Mouse (Mus musculus) MEL (cell line): ENCODE results near the gene Tshz2. TPM values are rescaled to one million over a fixed set of nuclear protein-coding genes. Genes with fewer than 3 reads are reported as not detected.

Source experiments
- DNase-seq: peaks from one replicate; pipeline ENCODE4 v3.0.0; 2011; ENCODE audit warnings: low read depth, low spot score
- H3K27ac ChIP-seq: 2 replicates; pipeline ENCODE4 v1.5.1; 2012; ENCODE audit warnings: low read depth, mild to moderate bottlenecking, control low read depth, low read length, moderate library complexity; ENCODE audit not compliant: control insufficient read depth
- H3K27me3 ChIP-seq, 2 experiments: fragments of 150-350 bp in 1 of 2; sonication (generic) in 1 of 2; 2 replicates each; pipeline ENCODE4 v1.6.1; 2012; ENCODE audit warnings: low read length in 2 of 2, mild to moderate bottlenecking in 2 of 2, improper control_type of control experiment in 1 of 2, moderate library complexity in 1 of 2; ENCODE audit not compliant: insufficient read depth in 2 of 2, control insufficient read depth in 1 of 2
- H3K36me3 ChIP-seq, 2 experiments: 2 replicates each; pipeline ENCODE4 v1.6.1; 2012 to 2014; ENCODE audit warnings: low read length in 2 of 2, improper control_type of control experiment in 1 of 2, inconsistent platforms in 1 of 2, mild to moderate bottlenecking in 1 of 2; ENCODE audit not compliant: insufficient read depth in 2 of 2, control insufficient read depth in 1 of 2
- H3K4me1 ChIP-seq, 2 experiments: fragments of 150-350 bp in 1 of 2; sonication (generic) in 1 of 2; 2 replicates each; pipeline ENCODE4 v1.6.1; 2012; ENCODE audit warnings: low read length in 2 of 2, improper control_type of control experiment in 1 of 2, mild to moderate bottlenecking in 1 of 2; ENCODE audit not compliant: insufficient read depth in 2 of 2, control insufficient read depth in 1 of 2
- H3K4me3 ChIP-seq, 2 experiments: fragments of 150-350 bp in 1 of 2; sonication (generic) in 1 of 2; 2 replicates each; pipeline ENCODE4 v1.5.1; 2012; ENCODE audit warnings: low read depth in 2 of 2, low read length in 2 of 2, mild to moderate bottlenecking in 2 of 2, moderate library complexity in 2 of 2, control low read depth in 1 of 2, improper control_type of control experiment in 1 of 2; ENCODE audit not compliant: control insufficient read depth in 1 of 2, insufficient read depth in 1 of 2
- H3K79me2 ChIP-seq: 2 replicates; pipeline ENCODE4 v1.6.1; 2012; ENCODE audit warnings: mild to moderate bottlenecking, low read length, moderate library complexity; ENCODE audit not compliant: control insufficient read depth, poor library complexity, insufficient read depth
- H3K9ac ChIP-seq: 2 replicates; pipeline ENCODE4 v1.6.1; 2012; ENCODE audit warnings: low read depth, mild to moderate bottlenecking, control low read depth, low read length, moderate library complexity; ENCODE audit not compliant: control insufficient read depth, poor library complexity, severe bottlenecking
- H3K9me3 ChIP-seq: fragments of 150-350 bp; sonication (generic); replicated peaks from 2 replicates; pipeline ENCODE4 v1.6.1; 2012; ENCODE audit warnings: mild to moderate bottlenecking, low read length, improper control_type of control experiment, moderate library complexity; ENCODE audit not compliant: insufficient read depth
- BHLHE40 ChIP-seq: IDR thresholded peaks from 2 replicates; pipeline ENCODE4 v1.6.1; 2012; ENCODE audit warnings: low read depth, mild to moderate bottlenecking, inconsistent platforms, low read length, improper control_type of control experiment, borderline replicate concordance
- CHD2 ChIP-seq: IDR thresholded peaks from 2 replicates; pipeline ENCODE4 v1.6.1; 2011; ENCODE audit warnings: low read length, improper control_type of control experiment
- E2F4 ChIP-seq: IDR thresholded peaks from 2 replicates; pipeline ENCODE4 v1.6.1; 2011; ENCODE audit warnings: low read depth, low read length, improper control_type of control experiment, borderline replicate concordance
- ELF1 ChIP-seq: IDR thresholded peaks from 2 replicates; pipeline ENCODE4 v1.6.1; 2014; ENCODE audit warnings: low read depth, mild to moderate bottlenecking, inconsistent platforms, low read length, improper control_type of control experiment, moderate library complexity
- GATA1 ChIP-seq: IDR thresholded peaks from 2 replicates; pipeline ENCODE4 v1.6.1; 2011; ENCODE audit warnings: low read depth, low read length, improper control_type of control experiment
- JUND ChIP-seq: IDR thresholded peaks from 2 replicates; pipeline ENCODE4 v1.6.1; 2011; ENCODE audit warnings: low read depth, mild to moderate bottlenecking, improper control_type of control experiment, low read length
- KAT2A ChIP-seq: conservative IDR thresholded peaks from 2 replicates; pipeline ENCODE4 v1.6.1; 2012; ENCODE audit warnings: low read depth, low read length, improper control_type of control experiment, inconsistent platforms
- MAFK ChIP-seq: IDR thresholded peaks from 2 replicates; pipeline ENCODE4 v1.6.1; 2011; ENCODE audit warnings: low read depth, mild to moderate bottlenecking, low read length, improper control_type of control experiment, borderline replicate concordance
- MAX ChIP-seq: IDR thresholded peaks from 2 replicates; pipeline ENCODE4 v1.6.1; 2011; ENCODE audit warnings: low read length, improper control_type of control experiment
- MEF2A ChIP-seq: IDR thresholded peaks from 2 replicates; pipeline ENCODE4 v1.6.1; 2014; ENCODE audit warnings: low read depth, mild to moderate bottlenecking, inconsistent platforms, low read length, improper control_type of control experiment; ENCODE audit not compliant: poor library complexity, insufficient replicate concordance, severe bottlenecking; ENCODE audit errors: extremely low read depth
- MXI1 ChIP-seq: IDR thresholded peaks from 2 replicates; pipeline ENCODE4 v1.6.1; 2011; ENCODE audit warnings: mild to moderate bottlenecking, low read depth, low read length, improper control_type of control experiment
- MYB ChIP-seq: IDR thresholded peaks from 2 replicates; pipeline ENCODE4 v1.6.1; 2011; ENCODE audit warnings: mild to moderate bottlenecking, low read depth, low read length, improper control_type of control experiment
- MYC ChIP-seq: IDR thresholded peaks from 2 replicates; pipeline ENCODE4 v1.6.1; 2011; ENCODE audit warnings: low read depth, mild to moderate bottlenecking, low read length, improper control_type of control experiment, moderate library complexity
- NELFE ChIP-seq: IDR thresholded peaks from 2 replicates; pipeline ENCODE4 v1.6.1; 2011; ENCODE audit warnings: low read depth, low read length, improper control_type of control experiment
- NRF1 ChIP-seq: IDR thresholded peaks from 2 replicates; pipeline ENCODE4 v1.6.1; 2014; ENCODE audit warnings: low read depth, mild to moderate bottlenecking, inconsistent platforms, low read length, improper control_type of control experiment, moderate library complexity; ENCODE audit not compliant: poor library complexity, insufficient read depth, severe bottlenecking
- POLR2A ChIP-seq, 2 experiments: IDR thresholded peaks; 2 replicates each; pipeline ENCODE4 v1.6.1; 2011 to 2012; ENCODE audit warnings: low read length in 2 of 2, mild to moderate bottlenecking in 2 of 2, control low read depth in 1 of 2, improper control_type of control experiment in 1 of 2, low read depth in 1 of 2, moderate library complexity in 1 of 2; ENCODE audit not compliant: control insufficient read depth in 1 of 2, insufficient read depth in 1 of 2, poor library complexity in 1 of 2
- POLR2AphosphoS2 ChIP-seq: IDR thresholded peaks from 2 replicates; pipeline ENCODE4 v1.6.1; 2011; ENCODE audit warnings: low read length, improper control_type of control experiment
- POLR2AphosphoS5 ChIP-seq: IDR thresholded peaks from 2 replicates; pipeline ENCODE4 v1.6.1; 2012; ENCODE audit warnings: low read depth, borderline replicate concordance, mild to moderate bottlenecking, inconsistent platforms, low read length, moderate library complexity, mixed read lengths
- RAD21 ChIP-seq: IDR thresholded peaks from 2 replicates; pipeline ENCODE4 v1.6.1; 2011; ENCODE audit warnings: mild to moderate bottlenecking, low read depth, low read length, improper control_type of control experiment
- SIN3A ChIP-seq: IDR thresholded peaks from 2 replicates; pipeline ENCODE4 v1.6.1; 2012; ENCODE audit warnings: low read length, improper control_type of control experiment, inconsistent platforms
- SMC3 ChIP-seq: IDR thresholded peaks from 2 replicates; pipeline ENCODE4 v1.6.1; 2011; ENCODE audit warnings: low read depth, low read length, improper control_type of control experiment
- TAL1 ChIP-seq: IDR thresholded peaks from 2 replicates; pipeline ENCODE4 v1.6.1; 2012; ENCODE audit warnings: mild to moderate bottlenecking, inconsistent platforms, low read length, moderate library complexity, mixed read lengths
- USF2 ChIP-seq, 2 experiments: IDR thresholded peaks; 2 replicates each; pipeline ENCODE4 v1.6.1; 2011 to 2012; ENCODE audit warnings: improper control_type of control experiment in 2 of 2, low read length in 2 of 2, borderline replicate concordance in 1 of 2, inconsistent platforms in 1 of 2, low read depth in 1 of 2, mild to moderate bottlenecking in 1 of 2; ENCODE audit not compliant: insufficient read depth in 1 of 2
- ZC3H11A ChIP-seq: IDR thresholded peaks from 2 replicates; pipeline ENCODE4 v1.6.1; 2012; ENCODE audit warnings: low read depth, mild to moderate bottlenecking, inconsistent platforms, low read length, improper control_type of control experiment
- ZKSCAN1 ChIP-seq: IDR thresholded peaks from 2 replicates; pipeline ENCODE4 v1.6.1; 2012; ENCODE audit warnings: low read depth, mild to moderate bottlenecking, inconsistent platforms, low read length, improper control_type of control experiment, moderate library complexity
- ZMIZ1 ChIP-seq: IDR thresholded peaks from 2 replicates; pipeline ENCODE4 v1.6.1; 2012; ENCODE audit warnings: low read depth, mild to moderate bottlenecking, inconsistent platforms, low read length, improper control_type of control experiment, moderate library complexity
- polyA plus RNA-seq, 2 experiments: library from polyadenylated mRNA; stranded (reverse) in 1 of 2; unstranded in 1 of 2; fragments of >175 nt in 1 of 2; fragments of >200 nt in 1 of 2; gene quantifications; 2 replicates each; pipeline versions ENCODE4 v1.2.1 to v1.2.4; 2012; ENCODE audit warnings: low replicate concordance in 2 of 2, low read depth in 1 of 2; ENCODE audit not compliant: insufficient read length in 2 of 2, insufficient read depth in 1 of 2, missing spikeins in 1 of 2
- total RNA-seq: library from RNA; depleted of rRNA; stranded (reverse); fragments of 300-350 nt; gene quantifications from 2 replicates; pipeline ENCODE4 v1.2.3, GENCODE M21; 2012

The Tshz2 gene
- total and polyA plus RNA-seq, 3 experiments = not detected

GRCm38 (mm10) chr2:170034794-170035193, 402.0 kb downstream of the Tshz2 start:
- H3K27ac ChIP-seq = no peak overlapping the region
- TF ChIP-seq KAT2A (no peak), MXI1 (no peak), POLR2A (IDR thresholded peaks at IDR 0.05; ENCODE audit: control insufficient read depth in 1 of 2, insufficient read depth in 1 of 2, low read depth in 1 of 2, low read length in 2 of 2, poor library complexity in 1 of 2) (no peak), USF2 (IDR thresholded peaks at IDR 0.05; ENCODE audit: borderline replicate concordance in 1 of 2, insufficient read depth in 1 of 2, low read depth in 1 of 2, low read length in 2 of 2) (no peak), ELF1 (no peak), CHD2 (no peak), SIN3A (no peak), POLR2AphosphoS2 (no peak), BHLHE40 (no peak), JUND (no peak), SMC3 (no peak), MAX (no peak), RAD21 (no peak)
- H3K4me3 ChIP-seq = no peak overlapping the region
- H3K4me1 ChIP-seq = no peaks in the 10 kb centered on the region
- no peaks in the 10 kb centered on the region for H3K27me3 ChIP-seq
- no peaks in the 10 kb centered on the region for H3K79me2 ChIP-seq
- no peak for DNase-seq
- H3K36me3 ChIP-seq = no peaks in the 10 kb centered on the region
- H3K9me3 ChIP-seq = no peaks in the 10 kb centered on the region
- H3K9ac ChIP-seq = no peak overlapping the region

- no peak for TF ChIP-seq ZC3H11A
- no peak for TF ChIP-seq NRF1
- no peak for TF ChIP-seq MYC
- TF ChIP-seq TAL1 = no peak
- no peak for TF ChIP-seq RAD21
- TF ChIP-seq NELFE = no peak
- no peak for TF ChIP-seq E2F4
- no peak for TF ChIP-seq MEF2A
- TF ChIP-seq POLR2AphosphoS5 = no peak
- no peak for TF ChIP-seq BHLHE40
- TF ChIP-seq ZKSCAN1 = no peak
- no peak for TF ChIP-seq GATA1
- no peak for TF ChIP-seq MAFK
- TF ChIP-seq USF2 (IDR thresholded peaks at IDR 0.05; ENCODE audit: borderline replicate concordance in 1 of 2, insufficient read depth in 1 of 2, low read depth in 1 of 2, low read length in 2 of 2) = no peak
- TF ChIP-seq MYB = no peak
- TF ChIP-seq ZMIZ1 = no peak
- Histone ChIP-seq H3K9me3 (no peaks in the 10 kb centered on the region), H3K27ac (no peak overlapping the region), H3K36me3 (no peaks in the 10 kb centered on the region), H3K4me1 (no peaks in the 10 kb centered on the region), H3K4me3 (no peak overlapping the region), H3K27me3 (no peaks in the 10 kb centered on the region), H3K9ac (no peak overlapping the region), H3K79me2 (no peaks in the 10 kb centered on the region)
- DNase-seq = no peak
Observed at GRCm38 (mm10) chr2:170036791-170037241, 404.0 kb downstream of the Tshz2 start.
